Mouse (Mus musculus) kidney, postnatal 0 days (tissue): ENCODE results near the gene 9530068E07Rik. TPM values are rescaled to one million over a fixed set of nuclear protein-coding genes. Genes with fewer than 3 reads are reported as not detected.
A peak's percentile ranks its signal among the peaks of the same experiment; 100 is the strongest.

Source experiments
- ATAC-seq: fragments of 200-750 bp; cut with Nextera tagmentation; replicated peaks from 2 replicates; pipeline ENCODE4 v1.8.0; 2017; ENCODE audit warnings: low read depth, moderate number of reproducible peaks, moderate TSS enrichment, moderate library complexity; ENCODE audit not compliant: low FRiP score
- DNase-seq: peaks from one replicate; pipeline ENCODE4 v3.0.0-alpha.2; 2016; ENCODE audit warnings: low spot score
- H3K27ac ChIP-seq: fragments of 300-500 bp; sonication (generic); 2 replicates; pipeline ENCODE4 v1.5.1; 2014; ENCODE audit warnings: mild to moderate bottlenecking
- H3K27me3 ChIP-seq: fragments of 300-500 bp; sonication (generic); 2 replicates; pipeline ENCODE4 v1.6.1; 2014; ENCODE audit warnings: low read length, mixed read lengths; ENCODE audit not compliant: insufficient read depth
- H3K36me3 ChIP-seq: fragments of 300-500 bp; sonication (generic); 2 replicates; pipeline ENCODE4 v1.6.1; 2014; ENCODE audit warnings: low read length, mixed read lengths; ENCODE audit not compliant: insufficient read depth
- H3K4me1 ChIP-seq: fragments of 300-500 bp; sonication (generic); replicated peaks from 2 replicates; pipeline ENCODE4 v1.6.1; 2014; ENCODE audit warnings: antibody characterized with exemption, low read length, mixed read lengths; ENCODE audit not compliant: insufficient read depth
- H3K4me2 ChIP-seq: fragments of 300-500 bp; sonication (generic); 2 replicates; pipeline ENCODE4 v1.6.1; 2014; ENCODE audit warnings: mild to moderate bottlenecking, low read length, moderate library complexity, mixed read lengths
- H3K4me3 ChIP-seq: fragments of 300-500 bp; sonication (generic); replicated peaks from 2 replicates; pipeline ENCODE4 v1.5.1; 2014; ENCODE audit warnings: low read depth, low read length
- H3K9ac ChIP-seq: fragments of 300-500 bp; sonication (generic); 2 replicates; pipeline ENCODE4 v1.6.1; 2014; ENCODE audit warnings: low read depth, low read length
- H3K9me3 ChIP-seq: fragments of 300-500 bp; sonication (generic); replicated peaks from 2 replicates; pipeline ENCODE4 v1.6.1; 2016; ENCODE audit warnings: low read length, inconsistent platforms, mixed read lengths
- CTCF ChIP-seq: IDR thresholded peaks from 2 replicates; pipeline ENCODE4 v1.5.1; 2016; ENCODE audit warnings: antibody characterized with exemption, low read depth, mild to moderate bottlenecking, moderate library complexity
- WGBS: fragments of 180-500 bp; shearing (Covaris S2); extraction: QIAGEN DNeasy Blood & Tissue Kit; methylation state at CpG from one replicate; pipeline ENCODE4 v1.1.7; 2014; 5-methylcytosine and 5-hydroxymethylcytosine counted together
- polyA plus RNA-seq: library from polyadenylated mRNA; unstranded; fragments of >200 nt; fragmentation: Nextera tagmentation; extraction: Ambion mirVana; gene quantifications from 2 replicates; pipeline ENCODE4 v1.2.1, GENCODE M21; 2015

9530068E07Rik gene
- polyA plus RNA-seq, 1 experiment from 2014 or later = 228 TPM

DNA sequence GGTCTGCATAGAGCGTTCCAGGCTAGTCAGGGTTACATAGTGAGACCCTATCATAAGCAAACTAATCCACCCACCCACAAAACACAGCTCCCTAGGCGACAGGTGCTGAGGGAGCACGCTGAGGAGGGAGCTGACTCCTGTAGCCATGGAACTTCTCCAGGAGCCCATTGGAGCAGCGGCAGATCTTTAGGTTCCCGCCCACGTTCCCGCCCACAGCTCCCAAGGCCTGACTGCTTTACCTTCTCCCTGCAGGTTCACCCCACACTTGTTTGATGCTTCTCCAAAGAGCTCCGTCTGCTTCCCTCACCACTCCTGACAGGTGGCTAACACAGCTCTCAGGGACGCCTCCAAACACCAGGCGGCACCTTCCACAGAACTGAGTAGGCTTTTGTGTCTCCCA, 40.9 kb downstream of the 9530068E07Rik start:
- H3K36me3 ChIP-seq = no peaks in the 10 kb centered on the region
- no peak overlapping the region for H3K27ac ChIP-seq
- H3K4me1 ChIP-seq = 0 out of 2 replicates have a peak, but pooled peaks cover 8% of the 10 kb centered on the region
- WGBS = 20% methylated on average over 10 of the region's 10 CpGs
- ATAC-seq (no peak), DNase-seq (peak; percentile 25)
- H3K9me3 ChIP-seq = no peaks in the 10 kb centered on the region; the same call in 1 of the 2 replicates
- no peak for TF ChIP-seq CTCF
- no peak overlapping the region for H3K4me3 ChIP-seq
- H3K27me3 ChIP-seq = no peaks in the 10 kb centered on the region
- no peak overlapping the region for H3K9ac ChIP-seq
- peak overlapping the region; percentile 46 for H3K4me2 ChIP-seq

GRCm38 (mm10) chr11:52441096-52441495, 44.9 kb downstream of the 9530068E07Rik start:
- no peak for ATAC-seq
- Histone ChIP-seq H3K27ac (no peak overlapping the region), H3K27me3 (no peaks in the 10 kb centered on the region), H3K36me3 (no peaks in the 10 kb centered on the region), H3K4me2 (no peak overlapping the region), H3K4me3 (no peak overlapping the region), H3K9me3 (no peaks in the 10 kb centered on the region), H3K4me1 (0 out of 2 replicates have a peak, but pooled peaks cover 8% of the 10 kb centered on the region), H3K9ac (no peak overlapping the region)
- no peak for DNase-seq
- WGBS = 93% methylated on average over 2 of the region's 2 CpGs
- TF ChIP-seq CTCF = no peak

DNA sequence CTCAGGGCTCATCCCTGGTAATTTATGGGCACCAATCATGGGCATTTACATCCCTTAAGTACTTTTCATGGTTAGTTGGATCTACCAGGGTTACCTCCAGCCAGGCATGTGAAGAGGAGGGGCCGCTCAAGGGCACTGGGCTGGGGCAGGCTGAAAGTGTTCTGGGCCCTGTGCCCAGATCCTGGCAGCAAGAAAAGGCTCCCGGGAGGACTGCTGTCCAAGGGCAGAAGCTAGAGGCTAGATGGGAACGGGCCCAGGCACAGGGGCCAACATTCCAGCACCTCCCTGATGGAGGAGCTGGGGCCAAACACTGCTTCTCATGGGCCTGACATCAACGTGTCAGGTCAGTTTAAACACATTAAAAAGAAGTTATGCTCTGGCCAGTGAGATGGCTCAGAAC, 51.0 kb downstream of the 9530068E07Rik start:
- no peaks in the 10 kb centered on the region for H3K27me3 ChIP-seq
- no peak overlapping the region for H3K9ac ChIP-seq
- no peak for TF ChIP-seq CTCF
- no peaks in the 10 kb centered on the region for H3K36me3 ChIP-seq
- DNase-seq = no peak
- 11% methylated on average over 4 of the region's 4 CpGs for WGBS
- H3K9me3 ChIP-seq = no peaks in the 10 kb centered on the region
- no peak overlapping the region for H3K4me3 ChIP-seq
- no peak overlapping the region for H3K27ac ChIP-seq
- no peak overlapping the region for H3K4me2 ChIP-seq
- ATAC-seq = 0 out of 2 replicates have a peak, but pooled peaks have one; percentile 25
- 0 out of 2 replicates have a peak, but pooled peaks cover 2% of the 10 kb centered on the region for H3K4me1 ChIP-seq

- 0 out of 2 replicates have a peak, but pooled peaks cover 2% of the 10 kb centered on the region for H3K4me1 ChIP-seq
- ATAC-seq (no peak), DNase-seq (no peak)
- no peak overlapping the region for H3K9ac ChIP-seq
- no peak overlapping the region for H3K27ac ChIP-seq
- H3K9me3 ChIP-seq = no peaks in the 10 kb centered on the region
- H3K27me3 ChIP-seq = no peaks in the 10 kb centered on the region
- H3K4me2 ChIP-seq = no peak overlapping the region
- no peak overlapping the region for H3K4me3 ChIP-seq
- no peak for TF ChIP-seq CTCF
- H3K36me3 ChIP-seq = no peaks in the 10 kb centered on the region
- WGBS = 60% methylated on average over 3 of the region's 3 CpGs
Observed at GRCm38 (mm10) chr11:52449004-52449403, 52.8 kb downstream of the 9530068E07Rik start.

GRCm38 (mm10) chr11:52458281-52458680, 62.1 kb downstream of the 9530068E07Rik start:
- DNase-seq = no peak

More at GRCm38 (mm10) chr11:52458281-52458680, 62.1 kb downstream of the 9530068E07Rik start:
- TF ChIP-seq CTCF = no peak
- Histone ChIP-seq H3K9ac (no peak overlapping the region), H3K27me3 (no peaks in the 10 kb centered on the region), H3K36me3 (no peaks in the 10 kb centered on the region), H3K4me1 (no peaks in the 10 kb centered on the region), H3K9me3 (no peaks in the 10 kb centered on the region), H3K27ac (no peak overlapping the region), H3K4me2 (no peak overlapping the region), H3K4me3 (no peak overlapping the region)
- 70% methylated on average over 5 of the region's 5 CpGs for WGBS
- no peak for ATAC-seq

Other genes starting within 250 kb of the 9530068E07Rik start
- gene Olfr1371, start 182.4 kb upstream of the 9530068E07Rik start, polyA plus RNA-seq = not detected in 2 replicates
- 917 and 950 TPM in 2 replicates for gene Skp1a, start 164.4 kb upstream of the 9530068E07Rik start, polyA plus RNA-seq
- 14.6 and 16.0 TPM in 2 replicates for gene Tcf7, start 113.4 kb upstream of the 9530068E07Rik start, polyA plus RNA-seq
- 355 and 398 TPM in 2 replicates for gene Vdac1, start 35.6 kb upstream of the 9530068E07Rik start, polyA plus RNA-seq